Mouse (Mus musculus) layer of hippocampus, adult 18-20 months (tissue): Measurements from ENCODE around the gene Krtap4-16. TPM values are rescaled to one million over a fixed set of nuclear protein-coding genes. Genes with fewer than 3 reads are reported as not detected.
"Not testable (repeated sequence)": the region's sequence is repeated elsewhere in the genome, so short reads cannot be mapped to it uniquely, and the experiment has no call there.

ENCODE experiments used
- DNase-seq, 2 experiments: peaks; one replicate each; pipeline ENCODE4 v3.0.0; 2022; ENCODE audit warnings: low spot score in 2 of 2
- long read RNA-seq: library from polyadenylated mRNA; stranded (forward); transcript quantifications from one replicate; pipeline ENCODE4 v2.0.0, GENCODE M21; 2021
- total RNA-seq, 2 experiments: library from RNA; stranded (reverse); gene quantifications; 2 replicates each; pipeline ENCODE4 v1.2.3; 2021

Krtap4-16 gene
- not detected for total RNA-seq
- long read RNA-seq = 0 reads

DNA sequence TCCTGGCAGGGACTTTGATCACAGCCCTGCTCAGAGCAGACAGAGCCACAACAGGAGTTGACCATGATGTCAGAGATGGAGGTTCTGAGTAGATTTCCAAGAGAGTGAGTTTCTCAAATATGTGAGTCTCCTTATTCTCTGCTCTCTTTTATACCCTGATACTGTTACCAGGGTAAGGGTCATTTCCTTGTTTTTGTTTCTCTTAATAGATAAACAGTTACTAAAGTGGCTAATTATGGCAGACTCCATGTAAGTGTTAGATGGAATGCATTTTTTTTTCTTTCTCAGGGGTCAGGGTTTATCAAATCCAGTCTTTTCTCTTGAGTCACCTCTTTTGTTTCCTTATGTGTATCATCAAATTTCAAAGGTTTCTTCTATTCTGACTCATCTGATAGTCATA lies at the start of gene Krtap4-16:
Krtap4-16 (minus strand) TSS at position 101 of the 400 bp plus-strand sequence.
- no peak for DNase-seq

DNA sequence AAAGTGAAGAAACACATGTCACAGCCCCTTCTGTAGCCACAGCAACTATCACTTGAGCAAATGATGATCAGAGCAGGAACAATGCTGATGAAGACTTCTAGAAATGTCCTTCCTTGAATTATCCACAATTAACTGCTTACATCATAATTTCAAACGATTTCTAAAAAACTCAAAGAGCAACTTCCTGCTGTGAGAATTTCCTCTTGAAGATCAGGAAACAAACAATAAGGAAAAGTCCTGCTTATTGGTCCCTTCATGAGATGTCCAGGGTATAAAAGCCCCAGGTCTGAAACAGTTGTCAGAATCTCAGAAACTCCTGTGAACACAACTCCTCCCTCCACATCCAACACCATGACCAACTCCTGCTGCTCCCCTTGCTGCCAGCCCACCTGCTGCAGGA lies 27.5 kb upstream of the Krtap4-16 start, which contains the start of gene Gm11567:
Gm11567 (plus strand) TSS at position 301 of the 400 bp plus-strand sequence.
- not testable (repeated sequence) for DNase-seq

DNA sequence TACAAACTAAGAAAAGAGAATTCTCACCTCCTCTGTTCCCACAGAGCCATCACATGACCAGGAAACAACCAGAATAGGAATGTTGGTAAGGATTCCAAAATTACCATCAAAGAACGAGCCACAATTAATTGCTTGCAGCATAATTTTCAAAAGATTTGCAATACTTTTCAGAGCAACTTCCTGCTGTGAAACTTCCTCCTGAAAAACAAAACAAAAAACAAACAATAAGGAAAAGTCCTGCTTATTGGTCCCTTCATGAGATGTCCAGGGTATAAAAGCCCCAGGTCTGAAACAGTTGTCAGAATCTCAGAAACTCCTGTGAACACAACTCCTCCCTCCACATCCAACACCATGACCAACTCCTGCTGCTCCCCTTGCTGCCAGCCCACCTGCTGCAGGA lies 21.7 kb upstream of the Krtap4-16 start, which contains the start of gene Krtap9-1:
Krtap9-1 (plus strand) TSS at position 301 of the 400 bp plus-strand sequence.
- not testable (repeated sequence) for DNase-seq

DNA sequence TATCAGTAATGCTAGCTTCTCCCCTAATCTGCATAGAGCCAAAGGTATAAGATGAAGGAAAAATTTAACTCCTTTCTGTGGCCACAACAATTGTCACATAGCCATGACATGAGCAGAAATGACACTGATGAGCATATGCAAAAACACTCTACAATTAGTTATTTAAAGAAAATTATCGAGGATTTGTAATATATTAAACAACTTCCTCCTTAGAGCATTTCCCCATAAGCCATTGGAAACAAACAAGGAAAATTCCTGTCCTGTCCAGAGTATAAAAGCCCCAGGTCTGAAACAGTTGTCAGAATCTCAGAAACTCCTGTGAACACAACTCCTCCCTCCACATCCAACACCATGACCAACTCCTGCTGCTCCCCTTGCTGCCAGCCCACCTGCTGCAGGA lies 12.8 kb upstream of the Krtap4-16 start, which contains the start of gene Gm11559:
Gm11559 (plus strand) TSS at position 301 of the 400 bp plus-strand sequence.
- not testable (repeated sequence) for DNase-seq

DNA sequence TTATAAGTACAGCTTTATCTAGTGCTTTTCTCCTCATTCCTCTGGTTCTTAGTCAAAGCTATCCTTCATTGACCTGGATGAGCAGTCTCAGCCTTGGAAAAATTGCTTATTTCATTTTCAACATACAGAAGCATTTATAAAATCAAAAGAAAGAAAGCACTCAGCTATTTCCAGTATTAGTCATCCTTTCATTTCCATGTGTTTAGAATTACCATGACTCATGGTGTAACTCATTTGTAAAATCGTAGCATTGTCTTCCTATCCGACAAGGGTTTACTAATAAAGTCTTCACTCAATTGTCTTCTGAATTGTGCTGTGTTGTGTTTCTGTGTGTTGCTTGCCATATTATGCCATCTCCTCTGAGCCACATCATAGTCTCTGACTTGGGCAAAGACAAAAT lies 7.4 kb upstream of the Krtap4-16 start:
- DNase-seq = no peak

DNA sequence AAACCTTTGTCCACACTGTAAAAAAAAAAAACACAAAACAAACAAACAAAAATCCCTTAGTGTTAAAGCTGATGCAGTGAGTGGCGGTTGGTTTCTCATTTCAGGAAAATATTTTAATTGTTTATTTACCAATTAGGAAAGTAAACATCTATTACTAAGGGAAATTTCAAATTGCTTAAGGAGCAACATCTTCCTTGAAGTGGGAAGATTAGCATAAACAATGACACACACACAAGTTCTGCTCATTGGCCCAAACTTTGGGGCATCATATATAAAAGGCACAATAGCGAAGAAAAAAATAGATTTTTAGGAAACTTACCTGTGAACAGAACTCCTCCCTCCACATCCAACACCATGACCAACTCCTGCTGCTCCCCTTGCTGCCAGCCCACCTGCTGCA lies 6.2 kb upstream of the Krtap4-16 start, which contains the start of gene Gm11568:
Gm11568 (plus strand) TSS at position 301 of the 400 bp plus-strand sequence.
- DNase-seq = no peak

DNA sequence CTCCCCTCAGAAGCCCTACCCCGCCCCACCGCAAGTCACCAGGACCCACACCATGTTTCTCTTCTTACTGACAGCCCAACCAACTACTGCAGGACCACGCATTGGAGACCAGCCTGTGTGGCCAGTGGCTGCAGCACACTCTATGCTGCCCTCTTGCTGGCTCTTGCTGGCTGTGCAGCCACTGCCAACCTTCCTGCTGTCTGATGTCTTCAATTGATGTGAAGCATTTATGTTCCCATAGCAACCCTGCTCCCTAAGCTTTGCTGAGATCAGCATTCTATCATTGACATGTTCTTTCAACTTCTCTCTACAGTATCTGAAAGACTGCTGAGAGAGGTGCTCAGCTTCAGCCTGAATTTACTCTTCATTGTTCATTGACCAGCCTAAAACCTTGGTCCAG lies 2.7 kb upstream of the Krtap4-16 start:
- no peak for DNase-seq

DNA sequence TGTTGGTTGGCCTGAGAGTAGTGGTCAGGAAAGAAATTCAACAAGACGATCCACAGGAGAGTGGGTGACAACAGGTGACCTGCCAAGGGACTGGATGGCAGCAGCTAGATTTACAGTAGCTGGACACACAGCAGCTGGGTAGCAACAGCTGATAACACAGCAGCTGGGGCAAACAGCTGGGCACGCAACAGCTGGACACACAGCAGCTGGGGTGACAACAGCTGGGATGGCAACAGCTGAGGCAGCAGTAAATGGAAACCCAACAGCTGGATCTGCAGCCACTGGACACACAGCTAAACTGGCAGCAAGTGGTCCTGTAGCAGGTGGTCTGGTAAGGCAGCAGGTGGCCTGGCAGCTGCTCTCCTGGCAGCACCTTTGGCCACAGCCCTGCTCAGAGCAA lies 4.7 kb downstream of the Krtap4-16 start:
- no peak for DNase-seq

DNA sequence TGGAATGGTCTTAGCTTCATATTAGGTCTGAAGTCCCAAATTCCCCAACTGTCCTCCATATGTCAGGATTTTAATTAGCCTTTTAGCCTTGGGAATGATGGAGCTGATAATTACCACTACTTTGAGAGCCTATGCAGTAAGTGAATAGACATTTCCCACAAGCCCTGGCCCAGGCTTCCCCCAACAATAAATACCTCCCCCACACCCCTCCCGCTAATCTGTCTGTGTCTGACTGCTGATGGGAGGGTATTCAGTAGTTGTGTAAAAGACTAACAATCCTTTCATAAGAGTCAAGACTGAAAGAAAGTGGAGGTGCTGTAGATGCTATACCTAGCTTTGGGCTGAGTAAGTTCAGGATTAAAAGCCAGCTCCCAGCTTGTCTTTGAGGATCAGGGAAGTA lies 9.2 kb downstream of the Krtap4-16 start:
- DNase-seq = no peak

DNA sequence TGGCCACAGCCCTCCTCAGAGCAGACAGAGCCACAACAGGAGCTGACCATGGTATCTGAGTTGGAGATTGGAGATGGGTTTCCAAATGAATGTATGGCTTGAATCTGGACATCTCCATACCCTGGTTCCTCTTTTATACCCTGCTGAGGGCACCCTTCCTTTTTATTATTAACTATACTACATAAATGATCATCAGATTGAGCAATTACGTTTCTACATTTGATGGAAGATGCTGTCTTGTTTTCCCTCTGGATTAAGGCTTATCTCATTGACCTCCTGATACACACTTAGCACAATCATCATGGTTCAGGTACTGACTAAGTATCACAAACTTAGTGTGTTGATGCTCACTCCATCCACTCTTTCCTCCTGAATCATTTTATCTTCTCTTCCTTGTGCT lies 13.4 kb downstream of the Krtap4-16 start, which contains the start of gene 2300003K06Rik:
2300003K06Rik (minus strand) TSS at position 101 of the 400 bp plus-strand sequence.
- no peak for DNase-seq

DNA sequence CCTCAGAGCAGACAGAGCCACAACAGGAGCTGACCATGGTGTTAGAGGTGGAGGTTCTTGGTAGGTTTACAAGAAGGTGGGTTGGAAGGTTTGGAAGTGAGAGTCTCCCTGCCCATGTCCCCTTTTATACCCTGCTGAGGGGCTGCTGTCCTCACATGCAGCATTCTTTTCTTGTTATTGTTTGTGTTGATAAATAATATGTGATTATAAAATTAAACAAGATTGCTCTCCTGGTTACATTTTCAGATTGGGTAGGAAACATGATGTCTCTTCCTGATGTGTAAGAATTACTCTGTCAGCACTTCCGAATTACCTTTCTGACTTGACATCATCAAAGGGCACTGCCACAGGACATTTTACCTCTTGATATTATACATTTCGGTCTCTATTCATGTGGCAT lies 35.8 kb downstream of the Krtap4-16 start, which contains the start of gene Gm11564:
Gm11564 (minus strand) TSS at position 101 of the 400 bp plus-strand sequence.
- not testable (repeated sequence) for DNase-seq

DNA sequence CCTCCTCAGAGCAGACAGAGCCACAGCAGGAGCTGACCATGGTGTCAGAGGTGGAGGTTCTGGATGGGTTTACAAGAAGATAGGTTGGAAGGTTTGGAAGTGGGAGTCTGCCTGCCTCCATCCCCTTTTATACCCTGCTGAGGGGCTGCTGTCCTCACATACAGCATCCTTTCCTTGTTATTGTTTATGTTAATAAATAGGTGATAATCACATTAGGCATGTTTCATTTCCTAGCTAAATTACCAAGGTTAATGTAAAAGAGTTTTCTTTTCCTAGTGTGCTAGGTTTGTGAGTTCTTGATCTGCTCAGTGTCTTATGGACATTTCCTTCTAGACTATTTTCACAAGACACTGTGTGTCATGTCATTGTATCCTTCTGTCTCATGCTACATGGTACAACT lies 41.6 kb downstream of the Krtap4-16 start, which contains the start of gene Krtap4-13:
Krtap4-13 (minus strand) TSS at position 101 of the 400 bp plus-strand sequence.
- not testable (repeated sequence) for DNase-seq

DNA sequence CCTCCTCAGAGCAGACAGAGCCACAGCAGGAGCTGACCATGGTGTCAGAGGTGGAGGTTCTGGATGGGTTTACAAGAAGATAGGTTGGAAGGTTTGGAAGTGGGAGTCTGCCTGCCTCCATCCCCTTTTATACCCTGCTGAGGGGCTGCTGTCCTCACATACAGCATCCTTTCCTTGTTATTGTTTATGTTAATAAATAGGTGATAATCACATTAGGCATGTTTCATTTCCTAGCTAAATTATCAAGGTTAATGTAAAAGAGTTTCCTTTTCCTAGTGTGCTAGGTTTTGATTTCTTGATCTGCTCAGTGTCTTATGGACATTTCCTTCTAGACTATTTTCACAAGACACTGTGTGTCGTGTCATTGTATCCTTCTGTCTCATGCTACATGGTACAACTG lies 47.1 kb downstream of the Krtap4-16 start, which contains the start of gene Gm11554:
Gm11554 (minus strand) TSS at position 101 of the 400 bp plus-strand sequence.
- not testable (repeated sequence) for DNase-seq

Other genes starting within 250 kb of the Krtap4-16 start
- gene Gm11938, start 248.3 kb downstream of the Krtap4-16 start, total RNA-seq = not detected
- not detected for gene Gm11937, start 241.4 kb downstream of the Krtap4-16 start, total RNA-seq
- not detected for gene Krtap2-4, start 236.8 kb downstream of the Krtap4-16 start, total RNA-seq
- not detected for gene Gm11562, start 231.2 kb downstream of the Krtap4-16 start, total RNA-seq
- not detected for gene Krtap4-1, start 223.4 kb downstream of the Krtap4-16 start, total RNA-seq
- gene Krtap4-2, start 216.5 kb downstream of the Krtap4-16 start, total RNA-seq = not detected
- not detected for gene Krtap4-7, start 207.5 kb downstream of the Krtap4-16 start, total RNA-seq
- not detected for gene Gm11555, start 201.4 kb downstream of the Krtap4-16 start, total RNA-seq
- gene Gm11563, start 192.6 kb downstream of the Krtap4-16 start, total RNA-seq = not detected
- not detected for gene Krtap4-6, start 185.6 kb downstream of the Krtap4-16 start, total RNA-seq
- gene Gm14190, start 160.9 kb downstream of the Krtap4-16 start, total RNA-seq = not detected
- gene Gm14180, start 117.3 kb downstream of the Krtap4-16 start, total RNA-seq = not detected
- gene Gm11595, start 78.7 kb downstream of the Krtap4-16 start, total RNA-seq = not detected
- gene Krtap4-8, start 70.9 kb downstream of the Krtap4-16 start, total RNA-seq = not detected
- not detected for gene Krtap4-9, start 66.4 kb downstream of the Krtap4-16 start, total RNA-seq
- not detected for gene Gm11596, start 58.1 kb downstream of the Krtap4-16 start, total RNA-seq
- gene Gm11569, start 52.7 kb downstream of the Krtap4-16 start, total RNA-seq = not detected
- not detected for gene Gm11554, start 47.2 kb downstream of the Krtap4-16 start, total RNA-seq
- not detected for gene Krtap4-13, start 41.7 kb downstream of the Krtap4-16 start, total RNA-seq
- not detected for gene Gm11564, start 35.9 kb downstream of the Krtap4-16 start, total RNA-seq
- gene 2300003K06Rik, start 13.5 kb downstream of the Krtap4-16 start, total RNA-seq = not detected
- not detected for gene Gm11568, start 6.3 kb upstream of the Krtap4-16 start, total RNA-seq
- gene Gm11559, start 12.9 kb upstream of the Krtap4-16 start, total RNA-seq = not detected
- gene Krtap9-1, start 21.8 kb upstream of the Krtap4-16 start, total RNA-seq = not detected
- not detected for gene Gm11567, start 27.6 kb upstream of the Krtap4-16 start, total RNA-seq
- gene Krtap31-1, start 56.3 kb upstream of the Krtap4-16 start, total RNA-seq = not detected
- not detected for gene Gm11565, start 63.1 kb upstream of the Krtap4-16 start, total RNA-seq
- gene Krtap31-2, start 84.7 kb upstream of the Krtap4-16 start, total RNA-seq = not detected
- not detected for gene Krtap9-5, start 96.9 kb upstream of the Krtap4-16 start, total RNA-seq
- gene Krtap29-1, start 127.4 kb upstream of the Krtap4-16 start, total RNA-seq = not detected
- gene Krtap16-1, start 135.0 kb upstream of the Krtap4-16 start, total RNA-seq = not detected
- not detected for gene Krtap17-1, start 142.4 kb upstream of the Krtap4-16 start, total RNA-seq
- not detected for gene Krt33a, start 164.6 kb upstream of the Krtap4-16 start, total RNA-seq
- gene Krt33b, start 178.3 kb upstream of the Krtap4-16 start, total RNA-seq = not detected
- not detected for gene Krt34, start 189.9 kb upstream of the Krtap4-16 start, total RNA-seq
- not detected for gene Krt31, start 198.9 kb upstream of the Krtap4-16 start, total RNA-seq
- gene Krt32, start 236.6 kb upstream of the Krtap4-16 start, total RNA-seq = not detected
- not detected for gene Krt35, start 244.6 kb upstream of the Krtap4-16 start, total RNA-seq